Mouse (Mus musculus) spleen, postnatal 10 days (tissue): ENCODE measurements at regions not wholly inside any gene's neighbourhood (a gene's known extent, or its start where the extent isn't known, plus 50 kb on each side); places are given as distances from the start of the nearest gene placed in this dataset.
A peak's percentile ranks its signal among the peaks of the same experiment; 100 is the strongest.

ENCODE experiments used
- DNase-seq, 2 experiments: peaks; one replicate each; pipeline ENCODE4 v3.0.0; 2021 to 2022; ENCODE audit warnings: low spot score in 2 of 2

GRCm38 (mm10) chr3:143710805-143711469 lies 494.1 kb downstream of the Lmo4 start:
- DNase-seq: no peak

- no peak for DNase-seq
These were observed 498.3 kb downstream of the Lmo4 start for GRCm38 (mm10) chr3:143706679-143707078.

DNA sequence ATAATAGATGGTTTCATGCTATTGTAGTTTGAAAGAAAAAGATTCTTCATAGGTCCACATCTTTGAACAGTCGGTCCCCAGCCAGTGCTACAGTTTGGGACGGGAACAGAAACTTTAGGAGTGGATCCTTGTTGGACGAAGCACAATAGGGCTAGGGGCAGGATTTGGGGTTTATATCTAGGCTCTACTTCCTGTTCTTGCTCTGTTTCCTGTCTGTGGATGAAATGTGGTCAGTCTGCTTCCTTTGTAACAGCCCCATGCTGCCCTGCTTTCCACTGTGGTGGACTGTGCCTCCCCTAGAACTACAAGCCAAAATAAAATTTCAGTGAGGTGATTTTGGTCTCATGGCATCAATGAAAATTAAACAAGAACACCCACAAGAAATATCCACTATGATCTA lies 510.2 kb downstream of the Lmo4 start:
- no peak for DNase-seq

- no peak for DNase-seq
These were observed 519.3 kb downstream of the Lmo4 start for GRCm38 (mm10) chr3:143685742-143686141.

GRCm38 (mm10) chr3:143678186-143678585 lies 526.8 kb downstream of the Lmo4 start:
- DNase-seq: no peak

- no peak for DNase-seq
These were observed 530.2 kb downstream of the Lmo4 start for GRCm38 (mm10) chr3:143674855-143675254.

- DNase-seq: peak in 1 of 2 experiments; percentile 12
These were observed 530.6 kb downstream of the Lmo4 start for GRCm38 (mm10) chr3:143674446-143674845.

GRCm38 (mm10) chr3:143662041-143662685 lies 542.9 kb downstream of the Lmo4 start:
- DNase-seq: no peak

DNA sequence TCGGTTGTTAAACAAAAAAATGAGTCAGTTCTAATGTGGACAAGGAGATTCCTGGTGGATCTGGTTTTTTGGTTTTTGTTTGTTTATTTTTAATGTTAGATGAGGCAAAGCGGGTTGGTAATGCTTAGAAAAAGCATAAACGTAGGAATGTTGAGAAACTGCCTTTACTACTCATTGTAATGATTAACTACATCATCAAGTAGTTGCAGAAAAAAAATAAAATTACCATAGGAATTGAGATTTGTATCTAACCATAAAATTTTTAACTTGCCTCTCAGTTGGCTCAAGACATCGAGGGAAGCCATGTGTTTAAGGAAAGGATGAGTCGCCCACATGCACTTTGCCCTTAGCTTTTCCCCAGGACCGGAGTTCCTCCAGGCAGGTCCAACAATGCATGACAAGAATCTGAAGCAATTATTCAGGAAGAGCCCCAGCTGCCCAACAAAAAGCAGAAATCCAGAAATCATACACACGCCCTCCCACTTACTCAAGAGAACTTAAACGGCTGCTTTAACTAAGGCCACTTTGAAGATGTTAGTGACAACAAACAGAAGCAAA lies 545.5 kb downstream of the Lmo4 start:
- DNase-seq: no peak

GRCm38 (mm10) chr3:143647237-143647636 lies 557.8 kb downstream of the Lmo4 start:
- no peak for DNase-seq

- DNase-seq: peak; percentile 20 to 68
These were observed 558.2 kb downstream of the Lmo4 start for GRCm38 (mm10) chr3:143646836-143647235.

- DNase-seq: no peak
These were observed 572.0 kb downstream of the Lmo4 start for GRCm38 (mm10) chr3:143633036-143633435.

GRCm38 (mm10) chr3:143631183-143631582 lies 573.8 kb downstream of the Lmo4 start:
- DNase-seq: no peak

DNA sequence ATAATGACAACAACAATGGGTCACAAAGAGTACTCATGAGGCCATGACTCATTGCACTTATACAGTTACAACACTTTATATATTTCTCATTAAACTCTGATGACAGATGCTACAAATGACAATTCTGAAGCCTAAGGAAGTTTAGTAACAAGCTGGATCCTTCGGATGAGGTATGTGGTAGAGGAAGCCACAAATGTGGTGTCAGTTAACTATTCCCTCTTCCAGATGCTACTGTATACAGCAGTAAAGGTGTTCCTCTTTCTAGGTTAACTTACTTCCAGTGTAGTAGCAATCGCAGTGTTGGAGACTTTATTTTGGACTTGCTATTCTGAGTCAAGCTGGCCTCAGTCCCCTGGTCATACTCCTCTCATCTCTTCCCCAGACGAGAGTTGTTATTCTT lies 580.1 kb downstream of the Lmo4 start:
- no peak for DNase-seq

GRCm38 (mm10) chr3:143622275-143622674 lies 582.7 kb downstream of the Lmo4 start:
- DNase-seq: no peak

- no peak for DNase-seq
These were observed 585.9 kb downstream of the Lmo4 start for GRCm38 (mm10) chr3:143619125-143619524.

DNA sequence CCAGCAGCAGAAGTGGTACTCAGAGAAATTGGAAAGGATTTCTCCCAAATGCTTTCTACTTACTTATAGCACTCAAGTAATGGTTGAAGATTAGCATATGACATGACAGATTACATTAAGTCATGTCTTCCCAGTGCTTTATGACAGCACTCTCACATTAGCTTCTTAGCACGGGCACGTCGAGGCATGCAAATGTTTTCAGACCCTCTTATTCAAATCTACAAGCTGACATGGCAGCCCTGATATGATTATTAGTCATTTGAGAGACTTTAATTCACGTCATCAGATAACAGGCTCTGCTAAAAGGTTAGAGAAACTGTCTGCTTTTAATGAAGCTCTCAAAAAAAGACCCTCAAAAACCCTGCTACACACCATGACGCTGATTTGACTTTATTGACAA lies 590.1 kb downstream of the Lmo4 start:
- no peak for DNase-seq

DNA sequence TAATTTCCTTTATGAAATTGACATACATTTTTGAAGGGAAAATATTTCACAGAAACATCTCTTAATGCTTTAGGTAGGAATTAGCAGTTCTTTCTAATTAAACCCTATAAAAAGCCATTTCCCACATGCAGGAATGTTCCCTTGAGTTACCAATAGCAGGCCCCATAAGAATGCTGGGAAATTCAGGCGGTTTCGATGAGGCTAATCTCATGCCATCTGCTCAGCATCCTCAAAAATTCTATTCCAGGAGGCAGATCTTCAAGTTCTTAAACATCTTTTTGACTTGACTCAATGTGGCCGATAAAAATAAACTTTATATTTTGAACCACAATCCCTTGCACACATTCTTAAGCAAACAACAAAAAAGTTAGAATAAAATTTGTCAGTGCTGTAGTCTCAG lies 591.0 kb downstream of the Lmo4 start:
- no peak for DNase-seq

GRCm38 (mm10) chr3:143609673-143610072 lies 595.3 kb downstream of the Lmo4 start:
- no peak for DNase-seq

DNA sequence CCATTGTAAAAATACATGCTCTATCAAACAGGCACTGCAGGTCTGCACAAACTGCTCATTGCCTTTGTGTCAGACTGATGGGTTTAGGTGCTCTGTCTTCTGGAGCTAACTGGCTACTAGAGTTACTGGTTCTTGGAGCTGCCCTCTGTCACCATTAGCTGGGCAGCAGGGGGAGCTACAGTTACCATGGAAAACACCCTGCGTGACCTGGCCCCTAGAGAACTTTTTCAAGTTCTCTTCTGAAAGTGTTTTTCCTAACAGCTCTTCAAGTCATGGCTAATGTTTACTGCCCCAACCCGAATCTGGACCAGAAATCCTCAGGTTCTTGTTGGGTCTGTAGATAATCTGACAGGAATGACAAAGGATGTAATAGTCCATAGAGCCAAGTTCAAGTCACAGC lies 605.9 kb downstream of the Lmo4 start:
- DNase-seq: peak; percentile 12 to 74

DNA sequence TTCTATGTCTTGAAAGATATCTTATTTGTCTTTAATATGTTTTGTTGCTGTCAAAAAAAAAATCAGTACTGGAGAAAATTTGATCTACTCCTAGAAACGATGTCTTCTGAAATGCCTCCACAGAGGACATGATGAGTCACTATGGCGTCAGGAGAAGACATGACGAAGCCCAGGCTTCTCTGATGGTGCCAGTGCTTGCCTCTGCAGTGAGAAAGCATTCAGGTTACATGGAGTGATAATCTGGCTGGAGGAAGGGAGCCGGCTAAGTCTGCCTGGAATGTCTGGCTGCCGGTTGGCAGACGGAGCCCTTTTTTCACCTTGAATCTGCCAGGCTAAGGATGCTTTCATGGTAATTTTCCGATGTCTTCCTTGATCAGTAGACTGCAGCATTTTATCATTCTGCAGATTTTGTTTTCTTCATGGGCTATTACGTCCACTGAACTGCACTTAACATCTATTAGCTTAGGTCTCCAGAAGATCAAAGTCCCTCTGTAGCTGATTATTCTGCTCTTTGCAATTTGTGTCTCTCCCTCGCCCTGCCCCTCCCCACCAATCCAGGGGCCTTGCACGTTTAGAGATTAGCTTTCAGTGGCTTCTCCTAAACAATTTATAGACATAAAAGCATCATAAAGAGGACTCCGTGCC lies 607.9 kb downstream of the Lmo4 start:
- DNase-seq: no peak

DNA sequence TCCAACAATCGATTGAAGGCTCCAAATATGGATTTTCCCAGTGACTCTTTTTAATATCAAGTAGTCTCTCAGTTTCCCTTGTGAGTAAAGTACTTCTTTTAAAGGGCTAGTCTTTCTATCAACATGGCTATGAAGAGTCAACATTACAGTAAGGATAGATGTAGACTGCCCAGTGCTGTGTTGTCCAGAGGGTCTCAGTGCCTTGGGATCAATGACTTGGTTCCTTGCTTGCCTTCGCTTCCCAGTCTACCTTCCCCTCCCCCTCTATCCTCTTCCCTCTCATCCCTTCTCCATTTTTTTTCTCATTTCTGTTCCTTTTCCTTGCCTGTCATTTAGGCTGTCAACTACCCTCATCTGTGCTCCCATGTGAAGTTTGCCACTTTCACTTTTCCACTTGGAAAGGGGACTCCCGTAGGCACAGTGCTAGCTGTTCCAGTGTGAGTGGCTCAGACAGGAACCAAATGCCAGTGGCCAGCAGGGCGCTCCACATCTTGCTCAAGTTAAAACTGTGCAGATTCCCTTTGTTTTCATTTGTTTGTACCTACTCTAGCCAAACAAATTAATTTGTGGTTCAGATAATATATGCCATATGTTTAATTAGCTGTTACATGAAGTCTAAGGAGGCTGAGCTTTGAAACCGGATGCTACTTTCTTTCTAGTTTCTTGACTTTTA lies 608.9 kb downstream of the Lmo4 start:
- no peak for DNase-seq
